Mouse (Mus musculus) bone marrow macrophage, adult 2 months (primary cell): ENCODE measurements at regions not wholly inside any gene's neighbourhood (a gene's known extent, or its start where the extent isn't known, plus 50 kb on each side); places are given as distances from the start of the nearest gene placed in this dataset.

ENCODE experiments used
- CTCF ChIP-seq: IDR thresholded peaks from 2 replicates; pipeline ENCODE4 v1.5.1; 2012; ENCODE audit warnings: low read depth, mild to moderate bottlenecking, low read length, moderate library complexity
- POLR2A ChIP-seq: IDR thresholded peaks from 2 replicates; pipeline ENCODE4 v1.6.1; 2012; ENCODE audit warnings: mild to moderate bottlenecking, low read depth, low read length, borderline replicate concordance

- TF ChIP-seq CTCF = no peak
- TF ChIP-seq POLR2A = no peak
Measured at GRCm38 (mm10) chrX:11512439-11512838, 184.8 kb downstream of the H2al1j start.
